Mouse (Mus musculus) lung, adult 18-20 months (tissue): ENCODE results near the gene Clk2.

Experiments used
- DNase-seq, 2 experiments: peaks; one replicate each; pipeline ENCODE4 v3.0.0; 2022; ENCODE audit warnings: mixed read lengths in 2 of 2

The Clk2 gene

GRCm38 (mm10) chr3:89225918-89226317 lies 61.3 kb downstream of the Clk2 start:
- DNase-seq = no peak

- DNase-seq = no peak
Observed at GRCm38 (mm10) chr3:89226361-89226760, 61.8 kb downstream of the Clk2 start.
